Mouse (Mus musculus) cerebellum, postnatal 4 days (tissue): Measurements from ENCODE around the gene Immp2l.

Experiments
- DNase-seq, 2 experiments: peaks; one replicate each; pipeline ENCODE4 v3.0.0; 2022; ENCODE audit warnings: low spot score in 2 of 2, mixed read lengths in 1 of 2

Gene Immp2l

DNA sequence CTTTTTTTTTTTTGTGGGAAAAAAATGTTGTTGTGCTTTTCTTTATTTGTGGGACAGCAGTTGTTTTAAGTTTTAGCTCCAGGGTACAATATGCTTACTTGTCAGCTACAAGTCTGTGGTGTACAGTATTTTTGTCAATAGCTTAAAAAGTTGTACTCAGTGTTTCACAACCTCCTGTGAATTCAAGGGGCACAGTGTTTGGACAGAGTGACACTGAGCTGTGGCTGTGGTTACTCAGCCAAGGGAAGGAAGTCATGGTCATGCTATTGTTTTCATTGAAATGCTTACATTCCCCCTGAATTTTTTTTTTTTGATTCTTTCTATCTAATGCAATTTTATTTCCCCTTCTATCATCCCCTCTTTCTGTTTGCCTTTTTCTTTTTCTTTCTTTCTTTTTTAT lies 159.0 kb downstream of the Immp2l start:
- no peak for DNase-seq

DNA sequence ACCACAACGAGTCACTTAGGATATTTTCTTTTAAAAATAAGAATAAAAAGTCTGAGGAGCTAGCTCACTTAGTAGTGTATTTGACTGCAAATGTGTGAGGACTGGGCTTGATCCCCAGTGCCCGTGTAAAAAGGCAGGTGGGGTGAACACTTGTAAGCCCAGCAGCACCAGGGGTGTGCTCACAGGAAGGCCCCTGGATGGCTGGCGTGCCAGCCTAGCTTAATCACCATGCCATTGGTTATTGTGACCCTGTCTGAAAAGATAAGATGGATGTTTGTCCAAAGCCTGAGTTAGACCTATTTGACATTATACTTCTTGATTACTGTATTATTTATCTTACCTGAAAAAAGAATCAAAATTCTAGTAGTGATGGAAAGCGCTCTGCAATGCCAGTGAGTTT lies 161.2 kb downstream of the Immp2l start:
- DNase-seq, result no peak

DNA sequence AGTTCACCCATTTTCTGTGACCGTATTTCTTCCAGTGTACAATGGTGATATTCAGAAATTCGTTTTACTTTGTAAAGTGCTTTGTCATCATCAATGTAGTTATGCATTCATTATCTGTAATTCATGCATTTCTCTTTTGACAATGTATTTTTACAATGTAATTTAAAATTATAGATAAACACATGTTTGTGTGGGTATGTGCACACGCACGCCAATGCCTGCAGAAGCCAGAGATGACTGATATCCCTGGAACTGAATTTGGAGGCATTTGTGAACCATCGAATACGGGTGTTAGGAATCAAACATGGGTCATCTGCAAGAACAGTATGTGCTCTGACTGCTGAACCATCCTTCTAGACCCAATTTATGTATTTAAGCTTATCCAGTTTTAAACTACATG lies 161.6 kb downstream of the Immp2l start:
- DNase-seq, result no peak

DNA sequence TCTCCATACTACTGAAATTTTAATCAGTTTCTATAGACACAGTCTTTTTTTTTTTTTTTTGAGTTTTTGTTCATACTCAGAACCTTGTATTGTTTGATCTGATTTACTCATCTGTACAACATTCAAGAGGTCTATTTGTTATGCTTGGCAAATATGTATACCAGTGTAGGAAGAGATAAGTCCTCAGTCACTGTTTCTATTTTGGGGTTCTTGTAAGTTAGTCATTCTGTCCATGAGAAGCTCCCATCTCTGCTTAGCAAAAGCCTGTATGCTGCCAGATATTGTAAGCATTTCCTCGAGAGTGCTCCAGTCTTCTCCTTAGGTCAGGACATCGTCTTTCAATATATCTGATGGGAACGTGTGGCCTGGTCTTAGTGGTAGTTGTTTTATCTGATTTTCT lies 168.9 kb downstream of the Immp2l start:
- DNase-seq, result no peak

DNA sequence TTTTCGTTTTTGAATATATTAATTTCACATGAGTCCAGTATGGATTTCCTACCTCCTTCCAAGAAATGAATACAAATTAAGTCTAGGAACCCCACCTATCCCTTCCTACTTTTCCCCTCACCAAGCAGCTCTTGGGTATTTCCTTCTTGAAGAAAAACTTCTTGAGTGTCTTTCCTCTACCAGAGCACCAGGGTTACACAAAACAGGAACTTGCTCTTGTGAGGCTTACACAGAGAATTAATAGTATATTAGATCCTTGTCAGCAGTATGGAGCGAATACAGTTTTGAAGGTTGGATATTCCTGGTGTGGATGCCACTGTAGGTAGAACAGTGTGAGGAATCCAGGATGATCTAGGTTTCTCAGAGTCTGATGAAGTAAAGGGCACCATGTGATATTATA lies 172.5 kb downstream of the Immp2l start:
- no peak for DNase-seq

DNA sequence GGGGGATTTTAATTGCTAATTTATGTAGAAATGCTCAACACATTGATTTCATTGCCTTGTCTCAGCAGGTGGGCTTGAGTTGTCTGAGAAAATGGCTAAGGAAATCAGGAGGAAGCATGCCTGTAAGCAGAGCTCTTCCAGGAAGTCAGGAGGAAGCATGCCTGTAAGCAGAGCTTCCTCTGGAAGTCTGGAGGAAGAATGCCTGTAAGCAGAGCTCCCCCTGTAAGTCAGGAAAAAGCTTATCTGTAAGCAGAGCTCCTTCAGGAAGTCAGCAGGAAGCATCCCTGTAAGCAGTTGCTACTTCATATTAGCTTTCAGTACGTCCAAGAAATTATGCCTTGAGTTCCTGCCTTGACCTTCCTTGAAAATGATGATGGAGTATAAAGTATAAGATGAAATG lies 191.3 kb downstream of the Immp2l start:
- no peak for DNase-seq

DNA sequence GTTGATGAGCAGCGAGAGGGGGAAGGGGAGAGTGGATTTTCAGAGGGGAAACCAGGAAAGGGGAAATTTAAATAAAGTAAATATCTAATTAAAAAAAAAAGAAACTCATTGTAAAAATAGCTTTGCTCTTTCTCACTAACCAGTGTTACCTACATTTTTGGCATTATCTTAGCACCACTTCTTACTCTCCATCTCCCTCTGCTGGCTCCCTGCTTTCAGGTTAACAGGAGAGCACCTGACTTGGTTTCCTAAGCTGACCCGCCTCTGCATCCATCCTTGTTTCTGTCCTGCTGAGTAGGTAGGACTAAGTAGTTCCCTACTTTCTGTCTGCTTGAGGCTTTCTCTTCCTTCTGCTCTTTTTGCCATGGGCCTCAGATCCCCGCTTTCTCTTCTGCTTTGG lies 198.0 kb downstream of the Immp2l start:
- DNase-seq, result no peak

DNA sequence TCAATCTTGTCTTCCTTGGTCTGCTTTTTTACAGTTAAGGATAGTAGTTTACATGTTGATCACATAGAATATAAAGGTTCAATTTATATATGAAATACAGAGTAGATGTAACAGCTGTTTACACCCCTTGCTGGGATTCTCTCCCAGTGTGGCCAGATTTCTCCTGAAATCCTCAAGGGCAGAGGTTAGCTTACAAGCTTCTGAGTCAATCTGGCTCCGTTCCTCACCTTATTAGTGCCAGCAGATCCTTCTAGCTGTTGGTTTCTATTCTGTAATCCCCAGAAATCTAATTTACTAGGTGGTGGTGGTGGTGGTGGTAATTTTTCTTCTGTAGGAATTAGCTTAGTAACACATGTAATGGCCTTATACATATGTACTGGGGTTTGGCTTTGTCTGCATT lies 199.8 kb downstream of the Immp2l start:
- DNase-seq, result no peak

DNA sequence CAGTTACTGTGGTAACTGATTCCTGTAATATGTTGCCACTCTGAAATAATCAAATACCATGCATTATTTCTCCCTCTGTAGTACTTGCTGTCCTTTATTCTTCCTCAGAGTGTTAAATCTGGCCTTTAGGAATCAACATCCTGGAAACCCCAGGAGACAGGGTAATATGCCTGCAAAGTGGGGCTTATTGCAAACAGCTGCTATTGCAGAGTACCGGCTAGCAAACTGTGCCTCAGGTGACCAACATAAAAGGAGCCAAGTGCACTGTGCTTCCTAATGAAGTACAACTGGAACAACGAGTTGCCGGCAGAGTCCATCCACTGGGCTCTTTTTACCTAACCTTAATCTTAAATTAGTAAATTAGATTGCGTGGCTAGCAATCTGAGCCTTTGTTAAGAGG lies 200.6 kb downstream of the Immp2l start:
- DNase-seq, result no peak

DNA sequence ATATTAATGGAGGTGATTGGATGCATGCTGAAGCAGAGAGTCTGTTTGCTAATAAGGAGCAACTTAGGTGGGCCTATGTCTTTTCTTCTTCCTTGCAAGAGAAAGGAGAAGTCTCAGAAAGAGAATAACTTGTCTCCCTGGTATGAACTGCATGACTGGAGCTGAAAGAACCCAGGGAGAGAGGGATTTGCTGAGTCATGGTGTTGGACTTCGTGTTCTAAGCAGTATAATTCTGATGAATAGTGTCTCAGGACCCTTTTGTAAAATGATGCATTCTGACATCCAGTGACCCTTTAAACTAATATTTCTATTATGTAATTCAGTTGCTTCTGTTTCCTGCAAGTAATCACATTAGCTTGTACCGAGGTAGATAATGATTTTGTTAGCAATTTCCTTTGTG lies 208.1 kb downstream of the Immp2l start:
- DNase-seq, result no peak

DNA sequence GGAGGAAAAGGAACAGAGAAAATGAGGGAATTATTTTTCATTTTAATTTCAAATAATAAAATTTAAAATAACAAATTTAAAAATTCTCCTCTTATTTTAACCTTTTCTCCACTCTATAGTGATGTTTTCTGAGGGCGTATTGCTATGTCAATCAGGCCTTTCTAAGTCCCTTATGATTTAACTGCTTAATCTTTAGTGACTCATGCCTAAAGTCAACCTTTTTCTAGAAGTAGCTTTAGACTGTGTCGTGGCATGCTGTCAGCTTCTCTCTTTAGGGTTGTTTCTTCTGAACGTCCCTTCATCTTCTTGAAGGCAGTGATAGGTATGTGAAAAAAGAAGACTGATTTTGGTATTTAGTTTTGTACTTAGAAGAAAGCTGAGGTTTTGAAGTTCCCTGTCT lies 214.0 kb downstream of the Immp2l start:
- no peak for DNase-seq

DNA sequence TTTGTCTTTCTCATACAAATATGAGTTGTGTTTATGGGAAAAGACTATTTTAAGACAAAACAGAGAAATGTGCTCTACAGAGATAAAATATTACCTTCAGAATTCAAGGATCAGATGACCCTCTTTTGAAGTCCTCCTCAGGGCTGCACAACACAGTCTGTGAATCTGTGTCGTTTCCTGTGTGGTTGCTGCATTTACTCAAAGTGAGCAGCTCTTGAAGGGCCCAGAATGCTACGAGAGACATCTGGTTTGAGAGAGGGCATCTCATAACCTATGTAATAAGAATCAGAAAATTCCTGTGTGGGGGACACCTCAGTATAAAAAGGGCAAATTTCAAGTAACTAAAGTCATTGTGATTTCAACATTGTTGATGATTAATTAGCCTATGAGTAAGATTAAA lies 217.3 kb downstream of the Immp2l start:
- DNase-seq, result no peak

DNA sequence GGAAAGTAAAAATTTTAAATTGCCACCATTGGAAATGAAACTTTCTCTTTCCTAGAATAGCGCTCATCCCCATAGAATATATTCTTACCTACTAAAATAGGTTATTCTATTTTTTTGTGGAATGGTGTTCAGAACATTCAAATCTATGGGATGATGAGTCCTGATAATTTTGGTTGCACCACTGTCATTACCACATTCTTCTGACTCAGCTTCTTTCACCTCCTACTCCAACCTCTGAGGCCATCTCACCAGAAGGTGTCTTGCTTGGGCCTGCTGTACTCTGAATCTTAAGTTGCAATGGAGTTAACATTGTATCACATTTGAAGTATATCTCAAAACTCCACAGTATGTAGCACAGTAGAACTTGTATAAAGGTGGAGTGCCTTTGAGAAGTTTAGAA lies 224.4 kb downstream of the Immp2l start:
- DNase-seq, result no peak

DNA sequence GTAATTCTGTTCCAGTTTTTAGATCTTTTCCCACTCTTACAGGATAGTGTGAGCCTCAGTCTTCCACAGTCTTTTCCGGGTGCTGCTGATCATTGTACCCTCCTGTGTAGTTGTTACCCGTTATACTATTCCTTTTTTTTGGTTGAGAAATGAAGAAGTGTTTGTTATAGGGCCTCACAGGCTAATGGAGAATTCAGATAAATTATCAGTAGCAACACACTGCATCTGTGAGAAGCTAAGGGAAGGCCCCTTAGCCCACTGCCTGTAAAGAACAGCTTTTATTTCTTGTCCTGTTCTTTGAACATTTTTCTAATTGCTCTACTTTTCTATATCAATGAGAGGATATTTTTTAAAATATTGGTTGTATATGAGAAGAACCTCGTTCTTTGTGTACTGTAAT lies 226.2 kb downstream of the Immp2l start:
- no peak for DNase-seq

DNA sequence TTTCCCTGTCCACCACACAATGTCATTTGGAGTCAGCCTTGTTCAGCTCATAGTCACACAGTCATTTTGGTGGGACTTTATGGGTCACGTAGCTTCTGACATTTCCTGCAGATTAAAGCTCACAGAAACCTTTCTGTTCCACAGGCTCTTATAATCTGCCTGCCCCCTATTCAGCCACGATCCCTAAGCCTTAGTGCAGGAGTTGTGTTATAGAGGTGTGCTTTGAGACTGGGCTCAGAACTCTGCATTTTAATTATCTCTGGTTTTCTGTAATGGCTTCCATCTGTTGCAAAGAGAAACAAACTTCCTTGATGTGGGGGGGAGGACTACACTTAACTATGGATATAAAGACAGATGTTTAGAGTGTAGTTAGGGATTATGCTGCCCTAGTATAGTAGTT lies 234.0 kb downstream of the Immp2l start:
- DNase-seq, result no peak

DNA sequence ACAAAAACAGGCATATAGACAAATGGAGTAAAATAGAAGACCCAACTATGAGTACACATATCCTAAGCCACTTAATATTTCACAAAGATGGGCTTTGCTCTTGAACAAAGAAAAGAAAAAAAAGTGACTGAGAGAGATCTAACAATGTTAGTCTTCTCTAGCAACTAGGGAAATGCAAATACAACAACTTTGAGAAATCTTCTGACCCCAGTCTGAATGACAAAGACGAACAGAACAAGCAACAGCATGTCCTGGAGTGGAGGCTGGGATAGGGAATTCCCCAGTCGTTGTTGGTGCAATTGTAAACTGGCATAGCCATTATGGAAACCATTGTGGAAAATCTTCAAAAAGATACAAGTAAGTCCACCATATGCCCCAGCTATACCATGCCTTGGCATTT lies 235.7 kb downstream of the Immp2l start:
- DNase-seq, result no peak

DNA sequence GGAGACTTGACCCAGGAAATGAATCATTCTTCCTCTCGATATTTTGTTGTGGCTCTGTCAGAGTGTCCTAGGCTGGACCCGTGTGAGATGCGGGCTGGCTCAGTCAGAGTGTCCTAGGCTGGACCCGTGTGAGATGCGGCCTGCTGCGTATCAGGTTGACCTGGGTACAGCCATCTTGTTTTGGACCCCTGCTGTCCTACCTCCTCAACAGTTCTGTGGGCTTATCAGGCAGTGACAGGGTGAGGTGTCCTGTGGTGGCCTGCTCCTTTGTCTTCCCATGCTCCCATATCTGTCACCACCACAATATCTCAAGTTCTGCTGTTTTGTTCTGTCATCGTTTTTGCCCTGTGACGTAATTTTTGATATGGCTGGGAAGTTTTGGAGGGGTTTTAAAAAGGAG lies 250.2 kb downstream of the Immp2l start:
- DNase-seq, result no peak

DNA sequence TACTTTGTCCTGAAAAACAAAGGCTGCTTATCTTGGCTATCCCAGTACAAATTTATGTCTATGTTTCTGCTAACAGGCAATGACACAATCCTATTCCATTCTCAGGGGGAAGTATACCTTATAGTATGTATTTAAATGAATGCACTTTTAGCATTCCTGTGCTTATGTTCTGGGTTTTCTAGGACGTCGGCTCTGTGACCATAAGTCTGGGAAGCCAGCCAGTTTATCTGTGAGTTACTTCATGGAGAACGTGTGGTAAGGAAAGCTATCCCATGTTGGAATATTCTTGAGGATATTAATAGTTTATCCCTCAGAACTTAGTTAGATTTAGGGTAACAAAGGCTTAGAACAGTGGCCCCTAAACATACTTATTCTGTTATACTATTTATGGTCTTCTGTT lies 251.5 kb downstream of the Immp2l start:
- DNase-seq, result no peak

DNA sequence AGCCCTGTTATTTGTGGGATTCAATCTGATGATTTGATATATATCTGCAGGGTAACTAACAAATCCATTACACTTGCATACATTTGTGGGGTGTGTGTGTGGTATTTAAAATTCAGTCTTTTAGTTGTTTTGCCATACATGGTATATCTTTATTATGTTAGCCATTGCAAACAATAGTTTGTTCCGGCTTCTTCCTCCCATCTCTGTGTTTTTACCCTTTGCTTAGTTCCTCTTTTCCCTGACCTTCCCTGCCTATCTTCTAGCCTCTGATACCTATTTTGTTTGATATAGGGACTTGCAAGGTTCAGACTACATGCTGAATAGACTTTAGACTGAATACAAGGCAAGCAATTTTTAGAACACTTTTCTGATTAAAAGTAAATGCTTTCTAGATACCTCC lies 254.0 kb downstream of the Immp2l start:
- no peak for DNase-seq

DNA sequence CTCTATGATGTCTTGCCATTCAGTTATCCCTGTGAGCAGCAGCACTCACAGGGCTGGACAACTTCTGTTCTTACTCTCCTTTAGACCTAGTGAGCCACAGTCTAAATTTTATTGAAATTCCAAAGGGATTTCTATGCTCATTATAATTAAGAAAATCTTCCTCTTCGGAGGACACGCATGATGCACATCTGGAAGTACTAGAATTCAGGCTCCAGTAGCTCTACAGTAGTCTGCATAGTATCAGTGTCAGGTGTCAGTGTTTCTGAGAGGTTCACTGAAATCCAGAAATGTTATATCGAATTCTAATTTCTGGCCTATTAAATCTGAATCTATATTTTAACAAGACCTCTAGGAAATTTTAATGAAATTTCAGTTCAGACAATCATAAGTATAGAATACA lies 265.2 kb downstream of the Immp2l start:
- no peak for DNase-seq

DNA sequence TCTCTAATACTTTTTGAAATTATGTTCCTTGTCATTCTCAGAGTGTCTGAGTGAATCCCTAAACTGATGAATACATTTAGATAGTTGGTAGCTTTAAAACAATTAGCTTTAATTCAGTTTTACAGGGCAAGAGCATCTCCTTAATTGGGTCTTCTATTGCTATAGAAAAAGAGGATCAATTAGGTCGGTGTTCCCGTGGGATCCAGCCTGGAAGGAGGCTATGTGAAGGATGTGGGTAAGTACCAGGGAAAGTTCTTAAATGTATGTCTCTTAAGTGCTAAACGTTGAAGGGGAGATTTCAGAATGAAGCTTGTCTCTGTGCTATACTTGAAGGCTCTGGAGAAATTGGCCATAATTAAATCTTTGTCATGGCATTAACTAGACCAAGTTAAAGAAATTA lies 283.1 kb downstream of the Immp2l start:
- no peak for DNase-seq

DNA sequence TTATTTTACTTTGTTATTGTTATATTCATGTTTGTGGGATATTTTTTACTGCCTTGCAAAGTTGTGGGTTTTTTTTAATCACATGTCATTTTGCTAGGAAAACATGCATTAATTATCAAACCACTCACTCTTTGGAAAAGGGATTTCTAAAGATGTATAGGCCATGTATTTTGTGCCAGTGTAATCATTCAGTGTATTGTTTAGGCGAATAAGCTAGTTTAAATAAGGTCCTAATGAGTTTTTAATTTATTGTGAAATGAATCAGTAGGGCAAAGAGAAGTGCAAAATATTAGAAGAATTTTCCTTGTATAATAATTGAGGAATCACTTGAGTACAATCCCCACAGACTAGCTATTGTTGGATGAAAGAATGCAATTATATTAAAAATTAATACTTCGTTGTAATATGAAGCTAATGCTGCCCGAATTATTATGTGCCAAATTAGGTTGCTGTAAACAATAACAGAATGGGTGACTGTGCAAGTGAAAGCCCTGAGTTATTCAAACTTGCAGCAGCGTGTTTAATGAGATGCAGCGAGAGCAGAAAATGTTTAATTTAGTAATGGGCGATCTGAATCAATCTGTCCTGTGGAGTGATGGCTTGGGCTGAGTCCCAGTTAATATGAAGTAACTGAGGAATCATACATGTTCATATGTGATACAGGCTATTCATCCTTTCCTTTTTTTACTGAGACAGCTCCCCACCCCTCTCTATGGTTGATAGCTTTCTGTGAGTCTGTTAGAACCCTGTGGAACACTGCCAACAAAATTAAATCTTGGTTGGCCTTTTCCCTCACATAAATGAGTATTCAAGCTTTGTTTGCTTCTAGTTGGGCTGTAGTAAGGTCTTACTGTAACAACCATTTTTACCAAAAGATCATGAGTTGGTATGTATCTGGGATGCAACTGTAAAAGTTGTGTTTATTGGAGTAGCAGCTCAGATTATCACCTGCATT lies 285.1 kb downstream of the Immp2l start:
- no peak for DNase-seq

DNA sequence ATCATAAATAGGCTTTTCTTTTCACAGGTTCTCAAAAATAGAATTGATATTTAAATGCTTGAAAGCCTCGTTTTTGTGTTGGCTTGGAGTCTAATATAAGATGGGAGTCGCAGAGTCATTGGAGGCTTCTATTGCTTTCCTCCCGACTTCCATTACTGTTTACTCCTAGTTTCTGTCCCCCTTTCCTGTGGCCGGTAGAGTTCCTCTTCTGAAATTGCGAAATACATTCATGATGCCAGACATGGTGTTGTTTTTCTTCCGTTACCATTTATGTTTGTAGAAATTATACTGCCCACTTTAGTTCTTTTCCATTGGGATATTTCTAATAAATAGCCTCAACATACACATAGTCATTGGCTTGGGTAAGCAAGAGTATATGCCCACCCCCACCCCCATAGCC lies 289.5 kb downstream of the Immp2l start:
- DNase-seq, result no peak
